ENCODE assay signal across 16 mouse cellular contexts in genomic region chr4:155148453-155148852, GRCm38 (mm10).
DNase-seq lines count a peak whose midpoint lies in the region; ATAC-seq and TF ChIP-seq lines count a peak whose summit lies in the region.
"Had no signal": no experiment of that assay in that cellular context is flagged by ENCODE, and none has a peak within 500 bp of the region (broad histone marks: within the 10 kb centered on the region; RNA-seq: fewer than 3 reads in every experiment).

No protein-coding gene starts in this region.

- no peak for ATAC-seq in lung, embryonic 14.5 days (ENCODE audit: insufficient read depth)
- no peak for ATAC-seq in intestine, embryonic 14.5 days (replicated peaks; ENCODE audit: low FRiP score, low TSS enrichment, low read depth)
- ATAC-seq in activated CD4-positive, CD25-positive, alpha-beta regulatory T cell, adult 4 months: no peak
- ATAC-seq in hindbrain, embryonic 16.5 days: no peak
- ATAC-seq: CD4-positive, CD25-positive, alpha-beta regulatory T cell, adult 4 months; midbrain, embryonic 13.5 days had no signal

- intact Hi-C loops in gastrocnemius, adult 2 months (cut with DNase I): loop anchor here (5.0 kb wide), 1 partner anchor 74 kb away; the partner anchor contains the start of gene Ski

- TF ChIP-seq POLR2A in small intestine, adult 2 months (IDR thresholded peaks at IDR 0.05; ENCODE audit: low read depth, low read length): no peak

- TF ChIP-seq CTCF in gastrocnemius, adult 2 months (IDR thresholded peaks at IDR 0.05): no peak
- no peak for TF ChIP-seq CTCF in lung, embryonic 14.5 days (IDR thresholded peaks at IDR 0.05; ENCODE audit: low read depth)
- TF ChIP-seq CTCF in small intestine, adult 2 months (IDR thresholded peaks at IDR 0.05; ENCODE audit: extremely low read depth, insufficient read length, insufficient replicate concordance, low read depth, low read length): no peak

- no peak overlapping the region for H3K9ac ChIP-seq in lung, embryonic 14.5 days
- H3K9ac ChIP-seq in intestine, embryonic 14.5 days (ENCODE audit: low read length): no peak overlapping the region
- no peak overlapping the region for H3K9ac ChIP-seq in hindbrain, embryonic 16.5 days (ENCODE audit: low read depth, low read length)
- H3K9ac ChIP-seq: liver, embryonic 14.5 days; midbrain, embryonic 13.5 days; neural tube, embryonic 15.5 days had no signal

- WGBS in lung, embryonic 14.5 days: 47% methylated on average over 4 of the region's 4 CpGs
- WGBS in intestine, embryonic 14.5 days: 72% methylated on average over 4 of the region's 4 CpGs
- WGBS in small intestine, adult 2 months: 56% methylated on average over 4 of the region's 4 CpGs
- 91% methylated on average over 4 of the region's 4 CpGs for WGBS in hindbrain, embryonic 16.5 days

- H3K9me3 ChIP-seq in lung, embryonic 14.5 days (ENCODE audit: low read depth, low read length): no peaks in the 10 kb centered on the region
- no peaks in the 10 kb centered on the region for H3K9me3 ChIP-seq in intestine, embryonic 14.5 days (ENCODE audit: control insufficient read depth, low read length)
- no peaks in the 10 kb centered on the region for H3K9me3 ChIP-seq in hindbrain, embryonic 16.5 days (ENCODE audit: control insufficient read depth, low read length)
- H3K9me3 ChIP-seq: forebrain, embryonic 10.5 days; midbrain, embryonic 13.5 days; neural tube, embryonic 15.5 days had no signal

- no peak overlapping the region for H3K4me2 ChIP-seq in lung, embryonic 14.5 days
- H3K4me2 ChIP-seq in intestine, embryonic 14.5 days (ENCODE audit: low read length): no peak overlapping the region
- H3K4me2 ChIP-seq in hindbrain, embryonic 16.5 days (ENCODE audit: low read length): no peak overlapping the region
- H3K4me2 ChIP-seq: midbrain, embryonic 13.5 days; neural tube, embryonic 15.5 days had no signal

- H3K4me1 ChIP-seq in lung, embryonic 14.5 days (ENCODE audit: insufficient read depth): peaks cover 52% of the 10 kb centered on the region
- H3K4me1 ChIP-seq in intestine, embryonic 14.5 days (replicated peaks; ENCODE audit: control insufficient read depth, insufficient read depth, low read length): peaks cover 49% of the 10 kb centered on the region
- H3K4me1 ChIP-seq in small intestine, adult 2 months (ENCODE audit: control insufficient read depth, insufficient read depth, insufficient read length, low read length): peaks cover 42% of the 10 kb centered on the region
- peaks cover 31% of the 10 kb centered on the region for H3K4me1 ChIP-seq in hindbrain, embryonic 16.5 days (ENCODE audit: control insufficient read depth, insufficient read depth, low read depth, low read length)

- H3K4me3 ChIP-seq in gastrocnemius, adult 2 months: no peak overlapping the region
- no peak overlapping the region for H3K4me3 ChIP-seq in lung, embryonic 14.5 days (ENCODE audit: low read depth, low read length)
- no peak overlapping the region for H3K4me3 ChIP-seq in intestine, embryonic 14.5 days (ENCODE audit: low read depth, low read length)
- H3K4me3 ChIP-seq in small intestine, adult 2 months (ENCODE audit: low read depth, low read length): no peak overlapping the region
- no peak overlapping the region for H3K4me3 ChIP-seq in hindbrain, embryonic 16.5 days (ENCODE audit: low read length)
- H3K4me3 ChIP-seq: forebrain, embryonic 10.5 days; midbrain, embryonic 13.5 days; myocyte; neural tube, embryonic 15.5 days had no signal

- H3K27ac ChIP-seq in gastrocnemius, adult 2 months: peak overlapping the region; percentile 93
- peak overlapping the region; percentile 90 for H3K27ac ChIP-seq in lung, embryonic 14.5 days (ENCODE audit: low read depth)
- 0 out of 2 replicates have a peak overlapping the region, but pooled peaks have one; percentile 80 for H3K27ac ChIP-seq in intestine, embryonic 14.5 days (ENCODE audit: low read depth)
- peak overlapping the region; percentile 93 for H3K27ac ChIP-seq in small intestine, adult 2 months (ENCODE audit: insufficient read depth, low read depth, low read length)
- H3K27ac ChIP-seq in hindbrain, embryonic 16.5 days (ENCODE audit: low read depth, low read length): no peak overlapping the region
- H3K27ac ChIP-seq: liver, embryonic 14.5 days; midbrain, embryonic 13.5 days; neural tube, embryonic 15.5 days had no signal

- H3K27me3 ChIP-seq in lung, embryonic 14.5 days (ENCODE audit: insufficient read depth, low read length): no peaks in the 10 kb centered on the region
- no peaks in the 10 kb centered on the region for H3K27me3 ChIP-seq in intestine, embryonic 14.5 days (replicated peaks; ENCODE audit: control insufficient read depth, insufficient read depth, low read length)
- H3K27me3 ChIP-seq in small intestine, adult 2 months (ENCODE audit: control insufficient read depth, insufficient read depth, low read length): no peaks in the 10 kb centered on the region
- H3K27me3 ChIP-seq in hindbrain, embryonic 16.5 days (replicated peaks; ENCODE audit: control insufficient read depth, insufficient read depth, low read length): no peaks in the 10 kb centered on the region
- H3K27me3 ChIP-seq: neural tube, embryonic 15.5 days had no signal

- 0 out of 2 replicates have a peak, but pooled peaks cover 5% of the 10 kb centered on the region for H3K36me3 ChIP-seq in lung, embryonic 14.5 days (ENCODE audit: insufficient read depth)
- H3K36me3 ChIP-seq in intestine, embryonic 14.5 days (ENCODE audit: control insufficient read depth, insufficient read depth, low read length): no peaks in the 10 kb centered on the region; the same call in 1 of the 2 replicates
- H3K36me3 ChIP-seq in small intestine, adult 2 months (ENCODE audit: control insufficient read depth, insufficient read depth, low read length): no peaks in the 10 kb centered on the region
- 0 out of 2 replicates have a peak, but pooled peaks cover 4% of the 10 kb centered on the region for H3K36me3 ChIP-seq in hindbrain, embryonic 16.5 days (ENCODE audit: control insufficient read depth, insufficient read depth, low read length)
- H3K36me3 ChIP-seq: neural tube, embryonic 15.5 days had no signal

- no peak for DNase-seq in gastrocnemius, adult 2 months
- DNase-seq in gastrocnemius, adult 8-10 months (ENCODE audit: low spot score in 2 of 2): no peak
- DNase-seq in lung, embryonic 14.5 days: no peak
- no peak for DNase-seq in lung, postnatal 25 days (ENCODE audit: low spot score)
- no peak for DNase-seq in intestine, embryonic 14.5 days (ENCODE audit: low spot score)
- DNase-seq: cerebellum, adult 11 months; thymus, adult 18-20 months had no signal
